Mouse (Mus musculus): ENCODE data around the gene Zfp935. TPM values are rescaled to one million over a fixed set of nuclear protein-coding genes. Genes with fewer than 3 reads are reported as not detected.
"Not testable (repeated sequence)": the region's sequence is repeated elsewhere in the genome, so short reads cannot be mapped to it uniquely, and the experiment has no call there.

Zfp935 gene
- total and polyA plus RNA-seq, 2 experiments from 2014 or later, result not detected

GRCm38 (mm10) chr13:62469947-62470346 lies 88.4 kb downstream of the Zfp935 start:
- DNase-seq (ENCODE audit: low spot score), result peak; percentile 19

DNA sequence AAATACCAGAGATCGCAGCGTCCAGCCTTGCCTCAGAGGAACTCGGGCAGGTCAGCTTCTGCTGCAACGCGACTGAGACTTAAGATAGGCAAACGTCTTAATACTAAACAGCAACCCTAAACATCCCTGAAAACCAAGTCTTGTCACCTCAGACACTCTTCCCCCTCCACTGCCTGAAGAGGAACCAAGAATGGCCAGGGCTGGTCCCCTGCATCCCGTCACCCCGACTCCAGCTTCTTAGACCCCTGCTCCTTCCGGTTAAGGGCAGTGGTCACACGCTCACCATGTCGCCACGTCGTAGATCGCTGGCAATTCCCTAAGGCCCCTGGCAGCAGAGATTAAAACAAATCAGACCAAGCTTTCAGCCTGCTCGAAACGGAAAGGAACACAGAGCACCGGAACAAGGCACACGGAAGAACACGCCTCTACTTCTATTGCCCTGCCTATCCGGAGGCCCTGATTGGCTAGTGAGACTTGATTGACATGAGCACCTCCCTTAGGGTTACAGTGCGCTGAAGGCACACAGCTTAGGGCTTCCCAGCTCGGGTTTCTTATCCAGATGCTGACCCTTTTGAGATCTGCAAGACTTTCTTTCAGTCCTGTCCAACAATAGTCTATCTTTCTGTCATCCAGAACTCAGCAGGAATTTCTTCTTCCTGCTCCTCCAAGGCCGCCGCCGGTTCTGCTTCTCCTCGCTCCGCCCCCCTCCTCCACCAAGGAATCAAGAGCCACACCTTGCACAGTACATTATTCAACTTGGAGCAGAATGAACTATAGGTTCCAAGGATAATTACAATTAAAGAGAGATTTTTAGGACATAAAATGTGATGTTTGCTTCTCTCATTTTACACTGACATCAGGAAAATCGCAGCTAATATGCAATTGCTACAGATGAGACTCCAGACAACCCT lies 91.6 kb downstream of the Zfp935 start, which contains the start of gene Gm49359:
Gm49359 (minus strand) TSS at position 409 of the 911 bp plus-strand sequence.
- not testable (repeated sequence) for H3K27me3 ChIP-seq (ENCODE audit: insufficient read depth, low read length); H3K36me3 ChIP-seq (ENCODE audit: insufficient read depth, low read length); H3K9me3 ChIP-seq (ENCODE audit: low read length); H3K4me1 ChIP-seq (ENCODE audit: insufficient read depth, low read length)
- peak within 1 kb of the TSS; percentile 50 for H3K4me3 ChIP-seq (ENCODE audit: low read depth, low read length)
- WGBS, result 2% methylated on average over 28 of the region's 28 CpGs
- H3K9ac ChIP-seq (replicated peaks; ENCODE audit: low read length, poor library complexity, severe bottlenecking), result peak within 1 kb of the TSS; percentile 69
- peak within 1 kb of the TSS; percentile 75; the same call in 1 of the 2 replicates for H3K27ac ChIP-seq (ENCODE audit: low read depth, low read length)
- ATAC-seq (ENCODE audit: low FRiP score), result peak; percentile 100
- peak; percentile 94 for DNase-seq (ENCODE audit: low spot score)
- peak within 1 kb of the TSS; percentile 30; the same call in 1 of the 2 replicates for H3K4me2 ChIP-seq (ENCODE audit: low read depth, low read length, poor library complexity, severe bottlenecking)

More at GRCm38 (mm10) chr13:62469947-62470346, 88.4 kb downstream of the Zfp935 start:
- H3K9me3 ChIP-seq (ENCODE audit: low read length); ATAC-seq (ENCODE audit: low FRiP score); H3K4me3 ChIP-seq (ENCODE audit: low read depth, low read length); H3K27me3 ChIP-seq (ENCODE audit: insufficient read depth, low read length); H3K27ac ChIP-seq (ENCODE audit: low read depth, low read length); H3K36me3 ChIP-seq (ENCODE audit: insufficient read depth, low read length); H3K4me1 ChIP-seq (ENCODE audit: insufficient read depth, low read length); H3K9ac ChIP-seq (replicated peaks; ENCODE audit: low read length, poor library complexity, severe bottlenecking); H3K4me2 ChIP-seq (ENCODE audit: low read depth, low read length, poor library complexity, severe bottlenecking): not testable (repeated sequence)
- TF ChIP-seq CTCF (IDR thresholded peaks at IDR 0.05), result peak; percentile 64

Small RNAs within 50 kb of the gene (microRNA-seq; reads per million reads assigned to microRNA genes)
- gene Gm22256 (ENCODE audit: borderline number of aligned reads), result not detected

Other genes with a start within 250 kb of the Zfp935 start
- gene Gm3604, start 175.3 kb downstream of the Zfp935 start, total RNA-seq (2014; rRNA removed), result 1.7 and 2.3 TPM in 2 replicates
- 2.2 and 2.4 TPM in 2 replicates for gene Gm3604, start 175.3 kb downstream of the Zfp935 start, polyA plus RNA-seq (2015; fragmentation: Nextera tagmentation; extraction: Ambion mirVana)
- 7.4 and 10.4 TPM in 2 replicates for gene Gm49359, start 91.7 kb downstream of the Zfp935 start, total RNA-seq (2014; rRNA removed)
- gene Gm49359, start 91.7 kb downstream of the Zfp935 start, polyA plus RNA-seq (2015; fragmentation: Nextera tagmentation; extraction: Ambion mirVana), result 7.3 and 8.1 TPM in 2 replicates
- 4.0 and 7.7 TPM in 2 replicates for gene Zfp934, start 12.7 kb upstream of the Zfp935 start, total RNA-seq (2014; rRNA removed)
- 6.3 and 7.3 TPM in 2 replicates for gene Zfp934, start 12.7 kb upstream of the Zfp935 start, polyA plus RNA-seq (2015; fragmentation: Nextera tagmentation; extraction: Ambion mirVana)
- 4.1 and 16.5 TPM in 2 replicates for gene 6720489N17Rik, start 65.7 kb upstream of the Zfp935 start, total RNA-seq (2014; rRNA removed)
- gene 6720489N17Rik, start 65.7 kb upstream of the Zfp935 start, polyA plus RNA-seq (2015; fragmentation: Nextera tagmentation; extraction: Ambion mirVana), result 4.4 and 6.3 TPM in 2 replicates
- gene Platr25, start 202.2 kb upstream of the Zfp935 start, total RNA-seq (2014; rRNA removed), result 15.0 and 17.6 TPM in 2 replicates
- gene Platr25, start 202.2 kb upstream of the Zfp935 start, polyA plus RNA-seq (2015; fragmentation: Nextera tagmentation; extraction: Ambion mirVana), result 17.1 and 17.6 TPM in 2 replicates
- gene Gm5141, start 227.3 kb upstream of the Zfp935 start, total RNA-seq (2014; rRNA removed), result 4.5 and 4.8 TPM in 2 replicates
- gene Gm5141, start 227.3 kb upstream of the Zfp935 start, polyA plus RNA-seq (2015; fragmentation: Nextera tagmentation; extraction: Ambion mirVana), result 4.5 and 4.6 TPM in 2 replicates

Measured in midbrain, postnatal 0 days (tissue).